Mouse (Mus musculus) ES-E14 (cell line): ENCODE data around the gene Aebp1. TPM values are rescaled to one million over a fixed set of nuclear protein-coding genes. Genes with fewer than 3 reads are reported as not detected.

Source experiments
- DNase-seq: peaks from one replicate; pipeline ENCODE4 v3.0.0-alpha.2; 2013; ENCODE audit warnings: low read depth, low spot score
- H3K27ac ChIP-seq: 2 replicates; pipeline ENCODE4 v1.5.1; 2012; ENCODE audit warnings: low read depth, mild to moderate bottlenecking, low read length, moderate library complexity, mixed read lengths; ENCODE audit not compliant: poor library complexity, insufficient read depth, severe bottlenecking
- H3K36me3 ChIP-seq: 2 replicates; pipeline ENCODE4 v1.6.1; 2012; ENCODE audit warnings: mild to moderate bottlenecking, low read length, moderate library complexity, mixed read lengths; ENCODE audit not compliant: control insufficient read depth, poor library complexity, insufficient read depth, severe bottlenecking
- H3K4me1 ChIP-seq, 2 experiments: fragments of 150-350 bp in 1 of 2; sonication (generic) in 1 of 2; 2 replicates each; pipeline ENCODE4 v1.6.1; 2012; ENCODE audit warnings: low read length in 2 of 2, mild to moderate bottlenecking in 1 of 2, mixed read lengths in 1 of 2; ENCODE audit not compliant: control insufficient read depth in 2 of 2, insufficient read depth in 2 of 2, poor library complexity in 1 of 2
- H3K4me3 ChIP-seq, 2 experiments: fragments of 150-350 bp in 1 of 2; sonication (generic) in 1 of 2; 2 replicates each; pipeline ENCODE4 v1.5.1; 2012; ENCODE audit warnings: low read length in 2 of 2, low read depth in 1 of 2, mild to moderate bottlenecking in 1 of 2, mixed read lengths in 1 of 2; ENCODE audit not compliant: insufficient read depth in 1 of 2, poor library complexity in 1 of 2, severe bottlenecking in 1 of 2
- H3K9ac ChIP-seq: 2 replicates; pipeline ENCODE4 v1.6.1; 2012; ENCODE audit warnings: low read depth, mild to moderate bottlenecking, low read length, mixed read lengths; ENCODE audit not compliant: poor library complexity, insufficient read depth, severe bottlenecking
- H3K9me3 ChIP-seq: fragments of 150-350 bp; sonication (generic); 2 replicates; pipeline ENCODE4 v1.6.1; 2012; ENCODE audit warnings: low read depth, mild to moderate bottlenecking, low read length; ENCODE audit not compliant: control insufficient read depth, insufficient read depth
- CHD2 ChIP-seq: IDR thresholded peaks from 2 replicates; pipeline ENCODE4 v1.6.1; 2014; ENCODE audit warnings: mild to moderate bottlenecking, low read depth, low read length, inconsistent platforms
- HCFC1 ChIP-seq: IDR thresholded peaks from 2 replicates; pipeline ENCODE4 v1.6.1; 2012; ENCODE audit warnings: low read length, inconsistent platforms, borderline replicate concordance; ENCODE audit not compliant: insufficient read depth
- MAFK ChIP-seq: IDR thresholded peaks from 2 replicates; pipeline ENCODE4 v1.6.1; 2014; ENCODE audit warnings: mild to moderate bottlenecking, low read depth, low read length, inconsistent platforms; ENCODE audit not compliant: insufficient read depth
- ZC3H11A ChIP-seq: IDR thresholded peaks from 2 replicates; pipeline ENCODE4 v1.6.1; 2012; ENCODE audit warnings: low read depth, mild to moderate bottlenecking, inconsistent platforms, low read length, borderline replicate concordance
- ZNF384 ChIP-seq: IDR thresholded peaks from 2 replicates; pipeline ENCODE4 v1.6.1; 2012; ENCODE audit warnings: low read depth, low read length, inconsistent platforms
- in situ Hi-C, 2 experiments: fragments of 600-800 bp; cut with MboI; formaldehyde crosslinking; loops; one replicate each; pipeline ENCODE4 v1.15.1; 2025; ENCODE audit warnings: low sequenced_read_pairs in 2 of 2, inconsistent platforms in 1 of 2; ENCODE audit not compliant: unreplicated experiment in 2 of 2
- total RNA-seq: library from RNA; depleted of rRNA; stranded (reverse); fragments of 300-350 nt; gene quantifications from 2 replicates; pipeline ENCODE4 v1.2.3, GENCODE M21; 2012

Gene Aebp1
- total RNA-seq, 1 experiment, result 14.5 TPM

DNA sequence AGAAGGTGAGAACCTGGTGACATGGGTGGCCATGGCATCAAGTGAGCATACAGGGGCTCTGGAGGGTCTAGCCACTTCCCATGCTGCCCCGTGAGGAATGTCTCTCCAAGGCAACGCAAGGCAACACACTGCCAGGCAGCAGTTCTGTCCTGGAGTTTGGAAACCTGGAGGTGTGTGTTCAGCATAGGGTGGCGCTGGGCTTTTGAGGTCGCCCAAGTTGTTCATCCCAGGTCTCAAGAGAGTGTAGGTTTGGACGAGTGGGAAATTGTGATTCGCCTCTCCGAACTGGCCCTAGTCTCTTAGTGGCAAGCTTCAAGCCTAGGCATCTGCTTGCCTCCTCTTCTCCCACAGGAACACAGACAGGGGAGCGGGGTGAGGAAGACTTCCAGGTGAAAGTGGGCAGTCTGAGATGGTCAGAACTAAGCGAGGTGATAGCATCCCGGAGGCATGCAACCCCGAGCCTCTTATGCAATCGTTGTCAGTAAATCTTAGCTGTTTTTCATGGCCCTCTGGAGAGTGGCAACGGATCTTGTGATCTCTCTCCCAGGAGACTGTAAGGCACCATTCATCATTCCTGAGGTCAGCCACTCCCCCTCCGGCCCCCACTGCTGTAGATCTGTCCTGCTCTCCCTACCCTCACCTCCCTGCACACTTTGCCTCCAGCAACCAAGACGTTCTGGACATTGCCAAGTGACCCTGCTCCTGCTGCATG lies 803 bp downstream of the Aebp1 start:
- Histone ChIP-seq H3K9me3 (no peaks in the 10 kb centered on the region; the same call in 1 of the 2 replicates), H3K9ac (0 out of 2 replicates have a peak overlapping the region, but pooled peaks have one; percentile 3), H3K36me3 (no peaks in the 10 kb centered on the region; the same call in 1 of the 2 replicates), H3K4me1 (no peaks in the 10 kb centered on the region), H3K4me3 (peak overlapping the region; percentile 63 to 67; a peak in 3 of 4 replicates), H3K27ac (no peak overlapping the region)
- no peak for DNase-seq
- TF ChIP-seq MAFK, result no peak
- no peak for TF ChIP-seq ZNF384
- TF ChIP-seq ZC3H11A, result no peak
- no peak for TF ChIP-seq HCFC1
- no peak for TF ChIP-seq CHD2
- in situ Hi-C loops, result no loop called here

DNA sequence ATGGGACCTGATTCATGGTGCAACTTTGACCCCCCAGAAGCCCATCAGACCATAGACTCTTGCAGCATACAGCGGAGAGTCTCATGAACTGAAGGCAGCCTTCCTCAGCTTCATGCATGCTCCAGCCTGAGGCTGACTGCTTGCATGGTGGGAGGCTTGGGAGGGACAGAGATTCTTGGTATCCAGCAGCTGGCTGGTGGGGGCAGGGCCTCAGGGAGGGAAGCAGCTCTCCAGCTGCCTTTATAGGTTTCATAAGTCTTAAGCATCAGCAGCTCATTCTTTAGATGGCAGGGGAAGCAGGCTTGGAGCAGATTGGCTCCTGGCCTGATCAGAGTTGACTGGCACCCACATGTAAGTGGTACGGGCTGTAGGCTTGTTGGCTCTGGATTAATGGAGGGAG lies 5.4 kb downstream of the Aebp1 start:
- in situ Hi-C loops, result no loop called here
- Histone ChIP-seq H3K9ac (no peak overlapping the region), H3K4me1 (no peaks in the 10 kb centered on the region), H3K9me3 (no peaks in the 10 kb centered on the region), H3K4me3 (no peak overlapping the region), H3K36me3 (peaks cover 23% of the 10 kb centered on the region), H3K27ac (no peak overlapping the region)
- DNase-seq, result no peak
- no peak for TF ChIP-seq MAFK
- TF ChIP-seq CHD2, result no peak
- no peak for TF ChIP-seq ZNF384

- Histone ChIP-seq H3K36me3 (peaks cover 35% of the 10 kb centered on the region), H3K4me1 (no peaks in the 10 kb centered on the region), H3K9ac (no peak overlapping the region), H3K27ac (no peak overlapping the region), H3K9me3 (no peaks in the 10 kb centered on the region), H3K4me3 (no peak overlapping the region)
- TF ChIP-seq ZC3H11A (no peak), HCFC1 (no peak), MAFK (no peak), ZNF384 (no peak), CHD2 (no peak)
- in situ Hi-C loops, result no loop called here
- no peak for DNase-seq
Measured at GRCm38 (mm10) chr11:5868324-5868723, 6.6 kb downstream of the Aebp1 start.

- no peaks in the 10 kb centered on the region for H3K9me3 ChIP-seq
- H3K4me1 ChIP-seq, result no peaks in the 10 kb centered on the region
- H3K36me3 ChIP-seq, result peaks cover 45% of the 10 kb centered on the region
- no peak overlapping the region for H3K9ac ChIP-seq
- TF ChIP-seq MAFK (no peak), ZNF384 (no peak), ZC3H11A (no peak), HCFC1 (no peak), CHD2 (no peak)
- H3K4me3 ChIP-seq, result no peak overlapping the region
- H3K27ac ChIP-seq, result no peak overlapping the region
- DNase-seq, result no peak
- in situ Hi-C loops, result no loop called here
Measured at GRCm38 (mm10) chr11:5869331-5869730, 7.6 kb downstream of the Aebp1 start.

DNA sequence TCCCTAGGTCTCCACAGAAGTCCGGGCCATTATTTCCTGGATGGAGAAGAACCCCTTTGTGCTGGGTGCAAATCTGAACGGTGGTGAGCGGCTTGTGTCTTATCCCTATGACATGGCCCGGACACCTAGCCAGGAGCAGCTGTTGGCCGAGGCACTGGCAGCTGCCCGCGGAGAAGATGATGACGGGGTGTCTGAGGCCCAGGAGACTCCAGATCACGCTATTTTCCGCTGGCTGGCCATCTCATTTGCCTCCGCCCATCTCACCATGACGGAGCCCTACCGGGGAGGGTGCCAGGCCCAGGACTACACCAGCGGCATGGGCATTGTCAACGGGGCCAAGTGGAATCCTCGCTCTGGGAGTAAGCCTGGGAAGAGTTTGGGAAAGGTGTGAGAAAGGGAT lies 8.3 kb downstream of the Aebp1 start:
- peaks cover 52% of the 10 kb centered on the region for H3K36me3 ChIP-seq
- in situ Hi-C loops, result no loop called here
- H3K9me3 ChIP-seq, result no peaks in the 10 kb centered on the region
- DNase-seq, result no peak
- H3K4me3 ChIP-seq, result no peak overlapping the region
- H3K4me1 ChIP-seq, result no peaks in the 10 kb centered on the region
- TF ChIP-seq ZC3H11A (no peak), CHD2 (no peak), MAFK (no peak), ZNF384 (no peak), HCFC1 (no peak)
- H3K27ac ChIP-seq, result no peak overlapping the region
- no peak overlapping the region for H3K9ac ChIP-seq
